Mouse (Mus musculus) forebrain, embryonic 14.5 days (tissue): ENCODE results near the gene Tomm6. TPM values are rescaled to one million over a fixed set of nuclear protein-coding genes. Genes with fewer than 3 reads are reported as not detected.

ENCODE experiments used
- ATAC-seq: fragments of 200-750 bp; cut with Nextera tagmentation; 2 replicates; pipeline ENCODE4 v1.8.0; 2017; ENCODE audit warnings: mild to moderate bottlenecking, moderate library complexity
- DNase-seq: peaks from one replicate; pipeline ENCODE4 v3.0.0-alpha.2; 2015; ENCODE audit warnings: low spot score
- H3K27ac ChIP-seq: fragments of 300-500 bp; sonication (generic); 2 replicates; pipeline ENCODE4 v1.5.1; 2014; ENCODE audit warnings: low read depth, mild to moderate bottlenecking, control low read depth, low read length, moderate library complexity
- H3K27me3 ChIP-seq: fragments of 300-500 bp; sonication (generic); replicated peaks from 2 replicates; pipeline ENCODE4 v1.6.1; 2014; ENCODE audit warnings: low read length, control low read depth, mixed read lengths; ENCODE audit not compliant: control insufficient read depth, insufficient read depth
- H3K36me3 ChIP-seq: fragments of 300-500 bp; sonication (generic); 2 replicates; pipeline ENCODE4 v1.6.1; 2014; ENCODE audit warnings: low read length, control low read depth; ENCODE audit not compliant: control insufficient read depth, insufficient read depth
- H3K4me1 ChIP-seq: fragments of 300-500 bp; sonication (generic); 2 replicates; pipeline ENCODE4 v1.6.1; 2014; ENCODE audit warnings: antibody characterized with exemption, low read length, control low read depth; ENCODE audit not compliant: control insufficient read depth, insufficient read depth
- H3K4me2 ChIP-seq: fragments of 300-500 bp; sonication (generic); 2 replicates; pipeline ENCODE4 v1.6.1; 2014; ENCODE audit warnings: mild to moderate bottlenecking, control low read depth, low read length
- H3K4me3 ChIP-seq: fragments of 300-500 bp; sonication (generic); 2 replicates; pipeline ENCODE4 v1.5.1; 2014; ENCODE audit warnings: low read depth, low read length, control low read depth
- H3K9ac ChIP-seq: fragments of 300-500 bp; sonication (generic); 2 replicates; pipeline ENCODE4 v1.6.1; 2014; ENCODE audit warnings: mild to moderate bottlenecking, low read length, control low read depth, moderate library complexity
- H3K9me3 ChIP-seq: fragments of 300-500 bp; sonication (generic); replicated peaks from 2 replicates; pipeline ENCODE4 v1.6.1; 2016; ENCODE audit warnings: low read length, control low read depth, mixed read lengths; ENCODE audit not compliant: control insufficient read depth
- WGBS: fragments of 180-500 bp; shearing (Covaris S2); extraction: QIAGEN DNeasy Blood & Tissue Kit; methylation state at CpG from one replicate; pipeline ENCODE4 v1.1.7; 2014; 5-methylcytosine and 5-hydroxymethylcytosine counted together
- polyA plus RNA-seq: library from polyadenylated mRNA; unstranded; fragments of >200 nt; fragmentation: Nextera tagmentation; extraction: Ambion mirVana; gene quantifications from 2 replicates; pipeline ENCODE4 v1.2.1, GENCODE M21; 2014

Gene Tomm6
- polyA plus RNA-seq, 1 experiment from 2014 or later, result 324 TPM

- no peak overlapping the region for H3K4me2 ChIP-seq
- H3K36me3 ChIP-seq, result peaks cover 6% of the 10 kb centered on the region; the same call in 1 of the 2 replicates
- DNase-seq, result peak; percentile 48
- no peaks in the 10 kb centered on the region for H3K9me3 ChIP-seq
- no peak overlapping the region for H3K27ac ChIP-seq
- no peak for ATAC-seq
- H3K27me3 ChIP-seq, result no peaks in the 10 kb centered on the region
- H3K4me3 ChIP-seq, result no peak overlapping the region
- H3K4me1 ChIP-seq, result peaks cover 4% of the 10 kb centered on the region; the same call in 1 of the 2 replicates
- 63% methylated on average over 1 of the region's 1 CpGs for WGBS
- no peak overlapping the region for H3K9ac ChIP-seq
Measured at GRCm38 (mm10) chr17:47646683-47647082, 41.5 kb downstream of the Tomm6 start.

- Histone ChIP-seq H3K4me1 (no peaks in the 10 kb centered on the region), H3K27me3 (no peaks in the 10 kb centered on the region), H3K9ac (no peak overlapping the region), H3K36me3 (no peaks in the 10 kb centered on the region), H3K4me3 (no peak overlapping the region), H3K4me2 (no peak overlapping the region), H3K27ac (no peak overlapping the region), H3K9me3 (no peaks in the 10 kb centered on the region)
- DNase-seq, result no peak
- ATAC-seq, result no peak
- WGBS, result 89% methylated on average over 2 of the region's 2 CpGs
Measured at GRCm38 (mm10) chr17:47642992-47643391, 45.2 kb downstream of the Tomm6 start.

Other genes with a start within 250 kb of the Tomm6 start
- 24.0 and 25.9 TPM in 2 replicates for gene Taf8, start 186.1 kb downstream of the Tomm6 start, polyA plus RNA-seq
- gene Ccnd3, start 183.3 kb downstream of the Tomm6 start, polyA plus RNA-seq, result 60.6 and 67.2 TPM in 2 replicates
- 25.1 and 33.2 TPM in 2 replicates for gene Bysl, start 76.9 kb downstream of the Tomm6 start, polyA plus RNA-seq
- 55.4 and 55.5 TPM in 2 replicates for gene Med20, start 76.8 kb downstream of the Tomm6 start, polyA plus RNA-seq
- 1.8 and 3.6 TPM in 2 replicates for gene Gm20517, start 76.8 kb downstream of the Tomm6 start, polyA plus RNA-seq
- 5.9 and 6.6 TPM in 2 replicates for gene Usp49, start 57.7 kb downstream of the Tomm6 start, polyA plus RNA-seq
- gene Frs3, start 644 bp upstream of the Tomm6 start, polyA plus RNA-seq, result 16.1 and 17.4 TPM in 2 replicates
- 4.7 and 4.8 TPM in 2 replicates for gene Gm21981, start 6.1 kb upstream of the Tomm6 start, polyA plus RNA-seq
- gene Prickle4, start 6.3 kb upstream of the Tomm6 start, polyA plus RNA-seq, result 0.42 and 0.62 TPM in 2 replicates
- not detected in 2 replicates for gene Pgc, start 38.5 kb upstream of the Tomm6 start, polyA plus RNA-seq
- 2.2 and 2.4 TPM in 2 replicates for gene Tfeb, start 48.6 kb upstream of the Tomm6 start, polyA plus RNA-seq
- gene Mdfi, start 146.3 kb upstream of the Tomm6 start, polyA plus RNA-seq, result 10.4 and 12.4 TPM in 2 replicates
- gene Foxp4, start 236.3 kb upstream of the Tomm6 start, polyA plus RNA-seq, result 20.3 and 29.9 TPM in 2 replicates